Mouse (Mus musculus) E14TG2a.4 (cell line): ENCODE measurements around the gene Bend7.

ENCODE experiments used
- H3K27me3 ChIP-seq: 2 replicates; pipeline ENCODE4 v1.6.1; 2014; ENCODE audit warnings: low read length, control low read depth; ENCODE audit not compliant: insufficient read depth
- H3K36me3 ChIP-seq: 2 replicates; pipeline ENCODE4 v1.6.1; 2014; ENCODE audit warnings: low read length, control low read depth; ENCODE audit not compliant: insufficient read depth
- H3K4me1 ChIP-seq: replicated peaks from 2 replicates; pipeline ENCODE4 v1.6.1; 2014; ENCODE audit warnings: low read depth, low read length, control low read depth
- H3K4me3 ChIP-seq: replicated peaks from 2 replicates; pipeline ENCODE4 v1.5.1; 2014; ENCODE audit warnings: mild to moderate bottlenecking, low read length
- H3K9me3 ChIP-seq: 2 replicates; pipeline ENCODE4 v1.6.1; 2014; ENCODE audit warnings: low read length, control low read depth
- CTCF ChIP-seq: conservative IDR thresholded peaks from 2 replicates; pipeline ENCODE4 v1.5.1; 2014; ENCODE audit warnings: low read length
- NANOG ChIP-seq: IDR thresholded peaks from 2 replicates; pipeline ENCODE4 v1.6.1; 2014; ENCODE audit warnings: borderline replicate concordance, low read length, mixed read lengths
- POU5F1 ChIP-seq: IDR thresholded peaks from 2 replicates; pipeline ENCODE4 v1.6.1; 2014; ENCODE audit warnings: low read length, borderline replicate concordance

The Bend7 gene

DNA sequence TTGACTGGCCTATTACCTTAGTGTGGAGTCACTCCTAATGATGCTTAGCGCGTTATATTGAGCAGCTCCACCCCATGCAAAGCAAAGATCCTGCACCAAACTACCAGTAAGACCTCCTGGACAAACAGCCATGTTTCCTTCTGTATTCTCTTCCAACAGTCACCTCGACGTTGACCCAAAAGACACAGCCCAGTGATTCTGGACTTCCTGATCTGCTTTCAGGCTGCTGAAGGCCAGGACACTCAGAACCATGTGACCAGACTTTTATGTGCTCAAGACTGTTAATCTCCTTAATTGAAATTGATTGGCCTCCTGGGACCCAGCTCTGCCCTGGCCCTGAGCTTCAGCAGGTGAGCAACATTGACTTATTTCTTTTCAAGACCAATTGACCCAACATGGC lies 111.4 kb downstream of the Bend7 start:
- H3K4me1 ChIP-seq, result peaks cover 9% of the 10 kb centered on the region; the same call in 1 of the 2 replicates
- no peak for TF ChIP-seq POU5F1
- TF ChIP-seq CTCF, result no peak
- no peak for TF ChIP-seq NANOG
- no peak overlapping the region for H3K4me3 ChIP-seq
- H3K36me3 ChIP-seq, result no peaks in the 10 kb centered on the region
- no peaks in the 10 kb centered on the region for H3K9me3 ChIP-seq
- H3K27me3 ChIP-seq, result no peaks in the 10 kb centered on the region

DNA sequence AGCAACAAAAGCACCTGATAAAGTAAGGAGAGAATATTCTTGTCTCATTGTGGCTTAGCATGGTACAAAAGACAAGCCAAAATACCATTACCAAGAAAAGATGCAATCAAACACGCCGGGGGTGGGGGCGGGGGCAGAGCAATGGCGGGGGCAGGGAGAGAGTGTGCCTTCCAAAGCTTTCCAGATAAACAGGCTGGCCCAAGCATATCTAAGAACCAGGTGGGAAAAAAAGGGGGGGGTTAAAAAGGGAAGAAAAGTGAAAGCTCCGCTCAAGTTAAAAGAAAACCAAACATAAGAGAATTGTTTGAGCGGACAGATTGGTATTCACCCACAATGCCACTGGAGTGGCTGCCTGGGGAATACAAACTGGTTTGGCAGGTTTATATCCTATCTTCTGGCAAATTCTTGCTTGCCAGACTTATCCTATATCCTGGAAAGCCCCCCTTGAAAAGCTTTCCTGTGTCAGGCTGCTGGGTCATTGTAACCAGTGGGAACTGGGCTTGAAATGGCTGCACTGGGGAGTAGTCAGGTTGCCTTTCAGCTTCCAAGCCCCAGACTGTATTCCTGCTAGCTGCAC lies 111.9 kb downstream of the Bend7 start:
- Histone ChIP-seq H3K36me3 (no peaks in the 10 kb centered on the region), H3K9me3 (no peaks in the 10 kb centered on the region), H3K27me3 (no peaks in the 10 kb centered on the region), H3K4me3 (no peak overlapping the region), H3K4me1 (peaks cover 8% of the 10 kb centered on the region; the same call in 1 of the 2 replicates)
- TF ChIP-seq CTCF (no peak), NANOG (no peak), POU5F1 (no peak)

DNA sequence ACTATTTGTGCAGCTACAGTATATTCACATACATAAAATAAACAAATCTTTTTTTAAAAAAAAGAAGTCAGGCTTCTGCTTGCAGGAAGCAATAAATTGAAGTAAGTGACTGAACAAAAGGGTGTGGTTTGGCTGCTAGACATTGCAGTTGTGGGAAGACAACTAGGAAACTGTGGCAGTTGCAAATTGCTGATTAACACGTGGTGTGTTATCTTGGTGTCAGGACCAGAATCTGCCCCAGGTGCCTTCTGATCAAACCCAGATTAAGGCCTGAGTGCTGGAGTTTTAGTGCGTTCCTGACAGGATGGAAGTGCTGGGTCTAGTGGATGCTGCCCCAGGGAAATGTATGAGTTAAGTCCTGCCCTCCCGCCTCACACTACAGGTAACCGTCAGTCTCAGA lies 113.9 kb downstream of the Bend7 start:
- no peak for TF ChIP-seq CTCF
- TF ChIP-seq POU5F1, result no peak
- no peak for TF ChIP-seq NANOG
- Histone ChIP-seq H3K36me3 (no peaks in the 10 kb centered on the region), H3K27me3 (no peaks in the 10 kb centered on the region), H3K9me3 (no peaks in the 10 kb centered on the region), H3K4me3 (no peak overlapping the region), H3K4me1 (peaks cover 8% of the 10 kb centered on the region; the same call in 1 of the 2 replicates)

DNA sequence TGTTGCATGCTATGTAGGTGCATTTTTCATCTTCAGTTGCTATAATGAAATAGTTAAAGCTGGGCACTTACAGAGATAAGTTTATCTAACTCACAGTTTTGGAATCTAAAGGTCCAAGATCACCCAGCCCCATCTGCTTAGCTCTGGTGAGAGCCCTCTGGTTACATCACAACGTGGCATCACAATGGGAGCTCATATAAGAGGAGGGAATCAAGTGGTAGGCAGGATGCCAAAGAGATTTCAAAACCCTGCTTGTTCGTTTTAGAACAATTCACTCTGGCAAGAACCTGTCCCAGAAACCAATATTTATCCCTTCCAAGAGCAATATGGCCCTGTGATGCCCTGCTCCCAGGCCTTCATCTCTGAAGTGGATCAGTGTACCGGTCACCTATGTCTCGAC lies 114.5 kb downstream of the Bend7 start:
- H3K4me3 ChIP-seq, result no peak overlapping the region
- H3K27me3 ChIP-seq, result no peaks in the 10 kb centered on the region
- H3K4me1 ChIP-seq, result peaks cover 8% of the 10 kb centered on the region; the same call in 1 of the 2 replicates
- no peaks in the 10 kb centered on the region for H3K9me3 ChIP-seq
- H3K36me3 ChIP-seq, result no peaks in the 10 kb centered on the region
- TF ChIP-seq NANOG (no peak), POU5F1 (no peak), CTCF (no peak)

- H3K4me1 ChIP-seq, result no peaks in the 10 kb centered on the region
- no peaks in the 10 kb centered on the region for H3K9me3 ChIP-seq
- TF ChIP-seq POU5F1 (no peak), NANOG (no peak), CTCF (no peak)
- 0 out of 2 replicates have a peak, but pooled peaks cover 5% of the 10 kb centered on the region for H3K27me3 ChIP-seq
- no peaks in the 10 kb centered on the region for H3K36me3 ChIP-seq
- H3K4me3 ChIP-seq, result no peak overlapping the region
Measured at GRCm38 (mm10) chr2:4849449-4849848, 131.8 kb downstream of the Bend7 start.
